Mouse (Mus musculus) limb, embryonic 12.5 days (tissue): ENCODE results near the gene Ccl6. TPM values are rescaled to one million over a fixed set of nuclear protein-coding genes. Genes with fewer than 3 reads are reported as not detected.

Source experiments
- ATAC-seq: fragments of 200-750 bp; cut with Nextera tagmentation; 2 replicates; pipeline ENCODE4 v1.8.0; 2017; ENCODE audit warnings: low read depth, moderate TSS enrichment; ENCODE audit not compliant: insufficient number of reproducible peaks, insufficient read depth, low FRiP score, low TSS enrichment
- H3K27ac ChIP-seq: fragments of 300-500 bp; sonication (generic); 2 replicates; pipeline ENCODE4 v1.5.1; 2016; ENCODE audit warnings: mild to moderate bottlenecking, moderate library complexity
- H3K27me3 ChIP-seq: fragments of 300-500 bp; sonication (generic); 2 replicates; pipeline ENCODE4 v1.6.1; 2016; ENCODE audit warnings: mild to moderate bottlenecking, moderate library complexity
- H3K36me3 ChIP-seq: fragments of 300-500 bp; sonication (generic); 2 replicates; pipeline ENCODE4 v1.6.1; 2016; ENCODE audit warnings: mild to moderate bottlenecking, moderate library complexity
- H3K4me1 ChIP-seq: fragments of 300-500 bp; sonication (generic); replicated peaks from 2 replicates; pipeline ENCODE4 v1.6.1; 2016
- H3K4me2 ChIP-seq: fragments of 300-500 bp; sonication (generic); 2 replicates; pipeline ENCODE4 v1.6.1; 2016; ENCODE audit warnings: mild to moderate bottlenecking, moderate library complexity
- H3K4me3 ChIP-seq: fragments of 300-500 bp; sonication (generic); replicated peaks from 2 replicates; pipeline ENCODE4 v1.5.1; 2016; ENCODE audit warnings: mild to moderate bottlenecking
- H3K9ac ChIP-seq: fragments of 300-500 bp; sonication (generic); replicated peaks from 2 replicates; pipeline ENCODE4 v1.6.1; 2016; ENCODE audit warnings: mild to moderate bottlenecking, moderate library complexity
- H3K9me3 ChIP-seq: fragments of 300-500 bp; sonication (generic); 2 replicates; pipeline ENCODE4 v1.6.1; 2016; ENCODE audit warnings: mild to moderate bottlenecking, moderate library complexity
- WGBS: fragments of 180-500 bp; shearing (Covaris S2); methylation state at CpG from one replicate; pipeline ENCODE4 v1.1.7; 2016; 5-methylcytosine and 5-hydroxymethylcytosine counted together
- polyA plus RNA-seq: library from polyadenylated mRNA; unstranded; fragments of >200 nt; fragmentation: Nextera tagmentation; extraction: Ambion mirVana; gene quantifications from 2 replicates; pipeline ENCODE4 v1.2.1, GENCODE M21; 2016

Gene Ccl6
- polyA plus RNA-seq, 1 experiment from 2014 or later: 0.46 TPM

- Histone ChIP-seq H3K9me3 (no peaks in the 10 kb centered on the region), H3K9ac (no peak overlapping the region), H3K27me3 (no peaks in the 10 kb centered on the region), H3K36me3 (no peaks in the 10 kb centered on the region), H3K4me1 (0 out of 2 replicates have a peak, but pooled peaks cover 2% of the 10 kb centered on the region), H3K4me2 (no peak overlapping the region), H3K27ac (no peak overlapping the region), H3K4me3 (no peak overlapping the region)
- WGBS: 86% methylated on average over 7 of the region's 7 CpGs
- ATAC-seq: no peak
Observed at GRCm38 (mm10) chr11:83597796-83598195, 4.9 kb upstream of the Ccl6 start.

- H3K36me3 ChIP-seq: no peaks in the 10 kb centered on the region
- no peak overlapping the region for H3K4me2 ChIP-seq
- 0 out of 2 replicates have a peak, but pooled peaks cover 3% of the 10 kb centered on the region for H3K4me1 ChIP-seq
- WGBS: 85% methylated on average over 7 of the region's 7 CpGs
- H3K9ac ChIP-seq: no peak overlapping the region
- no peak overlapping the region for H3K27ac ChIP-seq
- no peaks in the 10 kb centered on the region for H3K9me3 ChIP-seq
- H3K27me3 ChIP-seq: no peaks in the 10 kb centered on the region
- ATAC-seq: no peak
- no peak overlapping the region for H3K4me3 ChIP-seq
Observed at GRCm38 (mm10) chr11:83595669-83596455, 3.0 kb upstream of the Ccl6 start.

- H3K9me3 ChIP-seq: no peaks in the 10 kb centered on the region
- no peak for ATAC-seq
- no peak overlapping the region for H3K4me3 ChIP-seq
- no peak overlapping the region for H3K27ac ChIP-seq
- H3K4me1 ChIP-seq: 0 out of 2 replicates have a peak, but pooled peaks cover 3% of the 10 kb centered on the region
- no peaks in the 10 kb centered on the region for H3K36me3 ChIP-seq
- no peak overlapping the region for H3K4me2 ChIP-seq
- H3K27me3 ChIP-seq: no peaks in the 10 kb centered on the region
- 94% methylated on average over 5 of the region's 5 CpGs for WGBS
- H3K9ac ChIP-seq: no peak overlapping the region
Observed at GRCm38 (mm10) chr11:83593453-83593852, 566 bp upstream of the Ccl6 start.

- Histone ChIP-seq H3K4me2 (no peak overlapping the region), H3K27ac (no peak overlapping the region), H3K4me1 (no peaks in the 10 kb centered on the region), H3K36me3 (no peaks in the 10 kb centered on the region), H3K27me3 (no peaks in the 10 kb centered on the region), H3K4me3 (no peak overlapping the region), H3K9ac (no peak overlapping the region), H3K9me3 (no peaks in the 10 kb centered on the region)
- no peak for ATAC-seq
- 89% methylated on average over 2 of the region's 2 CpGs for WGBS
Observed at GRCm38 (mm10) chr11:83584232-83584631, 8.7 kb downstream of the Ccl6 start.

GRCm38 (mm10) chr11:83583450-83583754 is 9.5 kb downstream of the Ccl6 start:
- Histone ChIP-seq H3K27me3 (no peaks in the 10 kb centered on the region), H3K9me3 (no peaks in the 10 kb centered on the region), H3K4me3 (no peak overlapping the region), H3K9ac (no peak overlapping the region), H3K4me1 (no peaks in the 10 kb centered on the region), H3K36me3 (no peaks in the 10 kb centered on the region), H3K27ac (no peak overlapping the region), H3K4me2 (no peak overlapping the region)
- no peak for ATAC-seq

- WGBS: 64% methylated on average over 4 of the region's 4 CpGs
- no peaks in the 10 kb centered on the region for H3K4me1 ChIP-seq
Observed at GRCm38 (mm10) chr11:83582626-83583449, 10.0 kb downstream of the Ccl6 start.

GRCm38 (mm10) chr11:83581626-83582610 is 11.0 kb downstream of the Ccl6 start:
- WGBS: 83% methylated on average over 4 of the region's 4 CpGs
- no peak overlapping the region for H3K4me2 ChIP-seq
- ATAC-seq: no peak
- H3K27me3 ChIP-seq: no peaks in the 10 kb centered on the region
- H3K4me1 ChIP-seq: no peaks in the 10 kb centered on the region
- H3K27ac ChIP-seq: no peak overlapping the region
- no peaks in the 10 kb centered on the region for H3K36me3 ChIP-seq
- H3K4me3 ChIP-seq: no peak overlapping the region
- H3K9me3 ChIP-seq: no peaks in the 10 kb centered on the region
- H3K9ac ChIP-seq: no peak overlapping the region

More at GRCm38 (mm10) chr11:83582626-83583449, 10.0 kb downstream of the Ccl6 start:
- H3K27me3 ChIP-seq: no peaks in the 10 kb centered on the region
- no peak for ATAC-seq
- H3K4me3 ChIP-seq: no peak overlapping the region
- H3K36me3 ChIP-seq: no peaks in the 10 kb centered on the region
- H3K4me2 ChIP-seq: no peak overlapping the region
- no peak overlapping the region for H3K27ac ChIP-seq
- no peaks in the 10 kb centered on the region for H3K9me3 ChIP-seq
- H3K9ac ChIP-seq: no peak overlapping the region

- no peak overlapping the region for H3K27ac ChIP-seq
- H3K27me3 ChIP-seq: no peaks in the 10 kb centered on the region
- no peaks in the 10 kb centered on the region for H3K4me1 ChIP-seq
- ATAC-seq: no peak
- WGBS: 63% methylated on average over 1 of the region's 1 CpGs
- H3K9ac ChIP-seq: no peak overlapping the region
- no peaks in the 10 kb centered on the region for H3K9me3 ChIP-seq
- H3K4me3 ChIP-seq: no peak overlapping the region
- H3K36me3 ChIP-seq: no peaks in the 10 kb centered on the region
- no peak overlapping the region for H3K4me2 ChIP-seq
Observed at GRCm38 (mm10) chr11:83580699-83581232, 12.1 kb downstream of the Ccl6 start.

- H3K4me3 ChIP-seq: no peak overlapping the region
- no peaks in the 10 kb centered on the region for H3K36me3 ChIP-seq
- no peaks in the 10 kb centered on the region for H3K9me3 ChIP-seq
- no peak overlapping the region for H3K27ac ChIP-seq
- H3K9ac ChIP-seq: no peak overlapping the region
- 80% methylated on average over 3 of the region's 3 CpGs for WGBS
- H3K4me2 ChIP-seq: no peak overlapping the region
- ATAC-seq: no peak
- no peaks in the 10 kb centered on the region for H3K4me1 ChIP-seq
- H3K27me3 ChIP-seq: no peaks in the 10 kb centered on the region
Observed at GRCm38 (mm10) chr11:83578999-83579398, 13.9 kb downstream of the Ccl6 start.

- H3K4me3 ChIP-seq: no peak within 1 kb of the TSS
- H3K27me3 ChIP-seq: no peaks in the 10 kb centered on the region
- WGBS: 70% methylated on average over 2 of the region's 2 CpGs
- no peaks in the 10 kb centered on the region for H3K4me1 ChIP-seq
- H3K9ac ChIP-seq: no peak within 1 kb of the TSS
- H3K27ac ChIP-seq: no peak within 1 kb of the TSS
- ATAC-seq: no peak
- no peaks in the 10 kb centered on the region for H3K9me3 ChIP-seq
- H3K36me3 ChIP-seq: no peaks in the 10 kb centered on the region
- no peak within 1 kb of the TSS for H3K4me2 ChIP-seq
Observed at GRCm38 (mm10) chr11:83578186-83578760, 14.6 kb downstream of the Ccl6 start, which contains the start of gene Ccl9. Gene Ccl9 (minus strand): TSS chr11:83578636.
